Mouse (Mus musculus): Measurements from ENCODE around the gene Slc16a14.

DNA sequence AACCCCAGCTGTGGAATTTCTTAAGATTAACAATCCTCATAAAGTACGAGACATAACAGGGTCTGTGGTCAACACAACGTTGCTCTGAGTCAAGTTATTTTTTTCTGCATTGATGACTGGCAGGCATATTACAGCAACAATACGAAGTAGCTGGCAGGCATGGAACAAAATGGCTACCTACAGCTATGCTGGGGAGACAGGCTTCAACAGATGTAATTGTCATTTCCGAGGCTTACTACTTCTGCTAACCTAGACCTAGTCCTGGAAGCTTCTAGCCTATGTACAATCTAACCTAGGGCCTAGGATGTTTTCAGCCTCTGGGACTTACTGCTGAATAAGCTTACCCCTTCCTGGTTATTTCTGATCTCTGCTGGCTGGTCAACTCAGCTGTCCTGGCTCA, 4.5 kb upstream of the Slc16a14 start:
- TF ChIP-seq CTCF (conservative IDR thresholded peaks at IDR 0.05; ENCODE audit: low read length) (no peak), POU5F1 (IDR thresholded peaks at IDR 0.05; ENCODE audit: borderline replicate concordance, low read length) (no peak)
